Mouse (Mus musculus) frontal cortex, postnatal 14 days (tissue): Measurements from ENCODE around the gene Ino80e.

ENCODE experiments used
- DNase-seq, 2 experiments: peaks; one replicate each; pipeline ENCODE4 v3.0.0; 2022; ENCODE audit warnings: low spot score in 2 of 2

Gene Ino80e

DNA sequence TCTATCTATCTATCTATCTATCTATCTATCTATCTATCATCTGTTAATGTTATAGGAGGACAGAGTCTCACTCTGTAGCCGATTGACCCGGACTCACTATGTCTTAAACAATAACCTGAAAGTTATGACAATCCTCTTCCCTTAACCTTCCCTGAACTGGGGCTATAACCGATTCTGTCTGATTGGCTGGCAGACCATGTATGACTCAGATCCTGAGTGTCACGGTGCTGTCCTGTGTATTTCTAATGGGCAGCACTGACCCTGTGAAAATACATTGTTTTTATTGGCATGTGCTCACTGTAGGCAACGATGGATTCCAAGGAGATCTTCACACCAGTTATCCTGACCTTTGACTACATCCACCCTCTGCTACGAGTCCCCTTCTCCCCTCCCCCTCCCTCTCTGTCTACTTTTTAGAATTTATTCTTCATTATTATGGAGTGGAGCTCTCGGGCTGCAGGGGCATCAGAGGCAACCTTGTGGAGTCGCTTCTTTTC lies 46.4 kb downstream of the Ino80e start:
- DNase-seq: no peak

GRCm38 (mm10) chr7:126809723-126810369 lies 52.3 kb downstream of the Ino80e start:
- DNase-seq: no peak

DNA sequence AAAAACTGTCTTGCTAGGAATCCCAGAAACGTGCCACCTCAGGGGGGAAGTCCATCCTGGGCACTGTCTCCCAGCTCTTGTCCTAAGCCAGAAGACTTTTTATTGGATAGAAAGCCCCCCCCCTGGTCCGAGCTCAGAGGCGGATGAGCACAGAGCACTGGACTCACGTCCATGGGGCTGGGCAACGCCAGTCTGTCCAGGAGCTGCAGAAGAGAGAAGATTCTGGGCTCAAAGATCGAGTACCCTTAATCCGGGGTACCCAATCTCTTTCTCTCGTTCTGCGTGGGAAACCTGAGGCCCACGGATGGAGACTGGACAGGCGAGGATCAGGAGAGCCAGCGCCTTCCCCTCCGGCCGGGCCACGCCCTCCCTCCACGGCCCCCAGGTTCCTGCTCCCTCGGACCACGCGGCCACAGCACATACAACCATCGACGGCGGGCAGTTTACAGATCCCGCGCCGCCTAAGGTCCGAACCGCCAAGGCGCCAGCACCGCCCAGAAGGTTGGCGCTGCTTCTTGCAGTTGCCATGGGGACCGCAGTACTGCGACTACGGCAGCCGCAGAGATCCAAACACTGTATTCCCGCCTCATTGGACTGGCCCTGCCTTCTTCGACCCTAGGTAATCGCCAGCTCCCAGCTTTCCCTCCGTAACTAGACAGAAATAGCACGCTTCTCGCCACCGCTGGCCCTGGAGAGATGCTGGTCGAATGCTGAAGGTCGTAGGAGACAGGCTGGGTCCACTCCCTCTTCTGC lies 53.3 kb downstream of the Ino80e start:
- DNase-seq: peak; percentile 82 to 84

GRCm38 (mm10) chr7:126807405-126807804 lies 54.8 kb downstream of the Ino80e start:
- no peak for DNase-seq

- no peak for DNase-seq
These were observed 55.2 kb downstream of the Ino80e start for GRCm38 (mm10) chr7:126806956-126807355.

- no peak for DNase-seq
These were observed 58.4 kb downstream of the Ino80e start for GRCm38 (mm10) chr7:126803751-126804150.

DNA sequence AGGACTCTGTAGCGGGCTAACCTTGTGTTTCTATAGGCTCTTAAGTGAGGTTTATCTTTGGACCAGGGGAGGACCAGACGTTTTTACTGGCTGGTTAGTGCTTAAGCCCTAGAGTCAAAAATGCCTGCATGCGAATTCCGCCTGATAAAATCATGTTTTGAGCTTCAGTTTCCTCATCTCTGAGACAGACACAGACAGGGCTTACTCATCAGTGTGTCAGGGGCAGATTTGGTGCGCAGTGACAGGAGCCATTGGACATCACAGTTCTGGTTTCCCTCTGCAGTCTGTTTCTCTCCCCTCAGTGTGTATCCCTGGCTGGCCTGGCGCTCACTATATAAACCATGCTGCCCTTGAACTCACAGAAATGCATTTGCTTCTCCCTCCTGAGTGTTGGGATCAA lies 59.0 kb downstream of the Ino80e start:
- DNase-seq: no peak

- no peak for DNase-seq
These were observed 59.9 kb downstream of the Ino80e start for GRCm38 (mm10) chr7:126802134-126802889.

- DNase-seq: no peak
These were observed 61.1 kb downstream of the Ino80e start for GRCm38 (mm10) chr7:126801057-126801422.
